Mouse (Mus musculus): ENCODE data around the gene Sdhaf1. TPM values are rescaled to one million over a fixed set of nuclear protein-coding genes. Genes with fewer than 3 reads are reported as not detected.

Sdhaf1 gene
- polyA plus RNA-seq, 1 experiment, result 13.4 TPM

- Histone ChIP-seq H3K27ac (ENCODE audit: insufficient read depth, low read length) (no peak overlapping the region), H3K36me3 (ENCODE audit: control insufficient read depth, insufficient read depth, low read length) (peaks cover 3% of the 10 kb centered on the region), H3K27me3 (ENCODE audit: control insufficient read depth, insufficient read depth, low read length) (no peaks in the 10 kb centered on the region), H3K4me1 (ENCODE audit: control insufficient read depth, insufficient read depth, insufficient read length) (peaks cover 3% of the 10 kb centered on the region; the same call in 1 of the 2 replicates), H3K4me3 (ENCODE audit: extremely low read depth, insufficient read depth, insufficient read length) (no peak overlapping the region)
- DNase-seq (ENCODE audit: low read depth in 1 of 2, low spot score in 2 of 2), result no peak
- WGBS, result 89% methylated on average over 12 of the region's 12 CpGs
- TF ChIP-seq CTCF (IDR thresholded peaks at IDR 0.05; ENCODE audit: extremely low read depth, insufficient read depth, insufficient read length, insufficient replicate concordance), result no peak
- TF ChIP-seq POLR2A (IDR thresholded peaks at IDR 0.05; ENCODE audit: low read depth, low read length), result no peak
These were observed 13.6 kb downstream of the Sdhaf1 start for GRCm38 (mm10) chr7:30310136-30310535.

- 64% methylated on average over 15 of the region's 15 CpGs for WGBS
- DNase-seq (ENCODE audit: low read depth in 1 of 2, low spot score in 2 of 2), result no peak
- peaks cover 3% of the 10 kb centered on the region; the same call in 1 of the 2 replicates for H3K4me1 ChIP-seq (ENCODE audit: control insufficient read depth, insufficient read depth, insufficient read length)
- peaks cover 3% of the 10 kb centered on the region for H3K36me3 ChIP-seq (ENCODE audit: control insufficient read depth, insufficient read depth, low read length)
- no peaks in the 10 kb centered on the region for H3K27me3 ChIP-seq (ENCODE audit: control insufficient read depth, insufficient read depth, low read length)
- H3K4me3 ChIP-seq (ENCODE audit: extremely low read depth, insufficient read depth, insufficient read length), result peak overlapping the region; percentile 70
- no peak overlapping the region for H3K27ac ChIP-seq (ENCODE audit: insufficient read depth, low read length)
- TF ChIP-seq POLR2A (IDR thresholded peaks at IDR 0.05; ENCODE audit: low read depth, low read length) (no peak), CTCF (IDR thresholded peaks at IDR 0.05; ENCODE audit: extremely low read depth, insufficient read depth, insufficient read length, insufficient replicate concordance) (no peak)
These were observed 14.1 kb downstream of the Sdhaf1 start for GRCm38 (mm10) chr7:30309395-30310129.

- peaks cover 2% of the 10 kb centered on the region for H3K36me3 ChIP-seq (ENCODE audit: control insufficient read depth, insufficient read depth, low read length)
- WGBS, result 7% methylated on average over 27 of the region's 27 CpGs
- no peaks in the 10 kb centered on the region for H3K27me3 ChIP-seq (ENCODE audit: control insufficient read depth, insufficient read depth, low read length)
- H3K4me3 ChIP-seq (ENCODE audit: extremely low read depth, insufficient read depth, insufficient read length), result peak within 1 kb of the TSS; percentile 70
- H3K27ac ChIP-seq (ENCODE audit: insufficient read depth, low read length), result peak within 1 kb of the TSS; percentile 49
- DNase-seq (ENCODE audit: low read depth in 1 of 2, low spot score in 2 of 2), result peak; percentile 91
- no peak for TF ChIP-seq CTCF (IDR thresholded peaks at IDR 0.05; ENCODE audit: extremely low read depth, insufficient read depth, insufficient read length, insufficient replicate concordance)
- TF ChIP-seq POLR2A (IDR thresholded peaks at IDR 0.05; ENCODE audit: low read depth, low read length), result peak; percentile 66
- peaks cover 3% of the 10 kb centered on the region; the same call in 1 of the 2 replicates for H3K4me1 ChIP-seq (ENCODE audit: control insufficient read depth, insufficient read depth, insufficient read length)
These were observed 15.4 kb downstream of the Sdhaf1 start, which contains the start of gene Alkbh6 for GRCm38 (mm10) chr7:30308076-30309005. TSS of gene Alkbh6 (plus strand) at chr7:30308717.

GRCm38 (mm10) chr7:30306083-30306779 is 17.5 kb downstream of the Sdhaf1 start:
- WGBS, result 88% methylated on average over 16 of the region's 16 CpGs
- Histone ChIP-seq H3K4me3 (ENCODE audit: extremely low read depth, insufficient read depth, insufficient read length) (no peak overlapping the region), H3K36me3 (ENCODE audit: control insufficient read depth, insufficient read depth, low read length) (no peaks in the 10 kb centered on the region), H3K27me3 (ENCODE audit: control insufficient read depth, insufficient read depth, low read length) (no peaks in the 10 kb centered on the region), H3K4me1 (ENCODE audit: control insufficient read depth, insufficient read depth, insufficient read length) (peaks cover 3% of the 10 kb centered on the region; the same call in 1 of the 2 replicates), H3K27ac (ENCODE audit: insufficient read depth, low read length) (no peak overlapping the region)
- DNase-seq (ENCODE audit: low read depth in 1 of 2, low spot score in 2 of 2), result no peak
- no peak for TF ChIP-seq POLR2A (IDR thresholded peaks at IDR 0.05; ENCODE audit: low read depth, low read length)
- TF ChIP-seq CTCF (IDR thresholded peaks at IDR 0.05; ENCODE audit: extremely low read depth, insufficient read depth, insufficient read length, insufficient replicate concordance), result peak; percentile 21; the same call in 1 of the 2 replicates

- no peak overlapping the region for H3K4me3 ChIP-seq (ENCODE audit: extremely low read depth, insufficient read depth, insufficient read length)
- peak in 1 of 2 experiments; percentile 25 for DNase-seq (ENCODE audit: low read depth in 1 of 2, low spot score in 2 of 2)
These were observed 22.8 kb downstream of the Sdhaf1 start for GRCm38 (mm10) chr7:30300914-30301313.

GRCm38 (mm10) chr7:30297266-30297665 is 26.4 kb downstream of the Sdhaf1 start:
- no peaks in the 10 kb centered on the region for H3K27me3 ChIP-seq (ENCODE audit: control insufficient read depth, insufficient read depth, low read length)
- no peak for DNase-seq (ENCODE audit: low read depth in 1 of 2, low spot score in 2 of 2)
- H3K36me3 ChIP-seq (ENCODE audit: control insufficient read depth, insufficient read depth, low read length), result no peaks in the 10 kb centered on the region
- no peak overlapping the region for H3K4me3 ChIP-seq (ENCODE audit: extremely low read depth, insufficient read depth, insufficient read length)
- H3K4me1 ChIP-seq (ENCODE audit: control insufficient read depth, insufficient read depth, insufficient read length), result no peaks in the 10 kb centered on the region
- WGBS, result 88% methylated on average over 16 of the region's 16 CpGs
- H3K27ac ChIP-seq (ENCODE audit: insufficient read depth, low read length), result no peak overlapping the region
- no peak for TF ChIP-seq CTCF (IDR thresholded peaks at IDR 0.05; ENCODE audit: extremely low read depth, insufficient read depth, insufficient read length, insufficient replicate concordance)
- no peak for TF ChIP-seq POLR2A (IDR thresholded peaks at IDR 0.05; ENCODE audit: low read depth, low read length)

More at GRCm38 (mm10) chr7:30300914-30301313, 22.8 kb downstream of the Sdhaf1 start:
- Histone ChIP-seq H3K27ac (ENCODE audit: insufficient read depth, low read length) (no peak overlapping the region), H3K27me3 (ENCODE audit: control insufficient read depth, insufficient read depth, low read length) (no peaks in the 10 kb centered on the region), H3K4me1 (ENCODE audit: control insufficient read depth, insufficient read depth, insufficient read length) (no peaks in the 10 kb centered on the region), H3K36me3 (ENCODE audit: control insufficient read depth, insufficient read depth, low read length) (no peaks in the 10 kb centered on the region)
- no peak for TF ChIP-seq POLR2A (IDR thresholded peaks at IDR 0.05; ENCODE audit: low read depth, low read length)
- TF ChIP-seq CTCF (IDR thresholded peaks at IDR 0.05; ENCODE audit: extremely low read depth, insufficient read depth, insufficient read length, insufficient replicate concordance), result peak; percentile 35; the same call in 1 of the 2 replicates
- WGBS, result 66% methylated on average over 3 of the region's 3 CpGs
